In genomic region chr2:148428523-148428922, GRCm38 (mm10) we compare ENCODE assay signal across 19 mouse cellular contexts. TPM values are rescaled to one million over a fixed set of nuclear protein-coding genes. Genes with fewer than 3 reads are reported as not detected.
DNase-seq lines count a peak whose midpoint lies in the region.
"Had no signal": no experiment of that assay in that cellular context is flagged by ENCODE, and none has a peak within 500 bp of the region (broad histone marks: within the 10 kb centered on the region; RNA-seq: fewer than 3 reads in every experiment).

No protein-coding gene starts in this region.

- DNase-seq in heart, adult 11 months: peak; percentile 68
- DNase-seq in heart, adult 8-10 months (ENCODE audit: low spot score): no peak
- DNase-seq in lung, postnatal 25 days (ENCODE audit: low spot score): peak; percentile 41
- no peak for DNase-seq in lung, postnatal 10 days
- peak; percentile 69 for DNase-seq in fat pad, adult 2 months (ENCODE audit: extremely low read depth, low read depth, low spot score)
- no peak for DNase-seq in urinary bladder, adult 18-20 months (ENCODE audit: low spot score in 2 of 2)
- DNase-seq in ovary, adult 18-20 months (ENCODE audit: low spot score): no peak
- DNase-seq: adrenal gland, adult 2 months; adrenal gland, postnatal 36 days; cerebellum, adult 2 months; cerebellum, postnatal 14 days; gastrocnemius, postnatal 36 days; heart, postnatal 10 days; kidney, adult 11 months; right cerebral cortex, postnatal 25 days; thymus, postnatal 25 days had no signal

RNA-seq across cellular contexts. Expression of gene Cd93, which starts 14.8 kb away (rescaled TPM):
- 10 to 100 TPM; 30.6 to 48.2 (median 40.0) TPM for total RNA-seq in heart, adult 8-10 months (2022)

RNA-seq across cellular contexts. Expression of gene Thbd, which starts 20.5 kb away (rescaled TPM):
- total RNA-seq in heart, adult 8-10 months (2022): 10 to 100 TPM; 34.5 to 51.7 (median 43.7) TPM

RNA-seq across cellular contexts. Expression of gene Sstr4, which starts 33.4 kb away (rescaled TPM):
- total RNA-seq in heart, adult 8-10 months (2022): 1 to 10 TPM in 3 of 4 experiments, under 1 TPM in 1; 0.98 to 1.8 (median 1.3) TPM
- total RNA-seq: hematopoietic stem cell, adult 5-6 weeks; liver, adult 2 months; megakaryocyte-erythroid progenitor cell, adult 5-6 weeks had no signal

Comparison
In these comparisons a context has a peak if more than half of its experiments do, and no peak if none do; other contexts are left out.
1. DNase-seq: peak in heart, adult 11 months (single experiment), lung, postnatal 25 days (single experiment) and fat pad, adult 2 months (single experiment); none in heart, adult 8-10 months (single experiment), lung, postnatal 10 days (single experiment), urinary bladder, adult 18-20 months (0 of 2) and ovary, adult 18-20 months (single experiment).